Mouse (Mus musculus) central nervous system, embryonic 14 days (tissue): ENCODE measurements around the gene Tmem256. TPM values are rescaled to one million over a fixed set of nuclear protein-coding genes. Genes with fewer than 3 reads are reported as not detected.

ENCODE experiments used
- polyA plus RNA-seq: library from polyadenylated mRNA; depleted of rRNA; stranded (reverse); fragments of >200 nt; gene quantifications from 2 replicates; pipeline ENCODE4 v1.2.3, GENCODE M21; 2012; rRNA removed

Tmem256 gene
- 203 and 228 TPM in 2 replicates for polyA plus RNA-seq

DNA sequence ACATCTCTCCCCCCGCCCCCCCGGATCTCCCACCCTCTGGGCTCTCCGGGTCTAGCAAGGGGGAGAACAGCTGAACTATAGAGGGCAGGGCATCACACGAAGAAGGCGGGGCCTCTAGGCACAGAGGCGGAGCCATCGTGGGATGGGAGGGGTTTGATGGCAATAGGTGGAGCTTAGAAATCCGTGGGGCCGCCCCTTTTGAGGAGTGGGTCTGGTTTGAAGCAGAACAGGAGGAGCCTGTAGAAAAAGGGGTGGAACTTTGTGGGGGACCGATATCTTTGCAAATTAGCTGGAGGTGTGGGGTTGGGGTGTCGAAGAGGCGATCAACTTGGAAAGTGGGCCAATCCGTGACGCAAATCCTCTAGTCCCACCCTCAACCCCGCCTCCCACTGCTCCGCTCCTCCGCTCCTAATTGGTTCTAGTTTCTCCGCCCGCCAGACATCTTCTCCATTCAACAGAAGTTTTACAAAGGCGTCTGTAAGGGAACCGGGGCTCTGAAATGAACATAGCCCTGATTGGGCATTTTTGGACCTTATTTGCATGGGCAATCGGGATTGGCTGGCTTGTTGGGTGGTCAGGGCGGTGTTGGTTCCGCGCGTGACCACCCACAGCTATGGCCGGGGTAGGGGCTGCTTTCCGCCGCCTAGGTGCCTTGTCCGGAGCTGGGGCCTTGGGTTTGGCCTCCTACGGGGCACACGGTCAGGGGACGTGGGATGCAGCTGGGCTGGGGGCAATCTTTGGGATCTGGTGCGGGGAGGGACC, at the start of gene Tmem256:
TSS of gene Tmem256 (plus strand) at position 563 of the 762 bp plus-strand sequence.

DNA sequence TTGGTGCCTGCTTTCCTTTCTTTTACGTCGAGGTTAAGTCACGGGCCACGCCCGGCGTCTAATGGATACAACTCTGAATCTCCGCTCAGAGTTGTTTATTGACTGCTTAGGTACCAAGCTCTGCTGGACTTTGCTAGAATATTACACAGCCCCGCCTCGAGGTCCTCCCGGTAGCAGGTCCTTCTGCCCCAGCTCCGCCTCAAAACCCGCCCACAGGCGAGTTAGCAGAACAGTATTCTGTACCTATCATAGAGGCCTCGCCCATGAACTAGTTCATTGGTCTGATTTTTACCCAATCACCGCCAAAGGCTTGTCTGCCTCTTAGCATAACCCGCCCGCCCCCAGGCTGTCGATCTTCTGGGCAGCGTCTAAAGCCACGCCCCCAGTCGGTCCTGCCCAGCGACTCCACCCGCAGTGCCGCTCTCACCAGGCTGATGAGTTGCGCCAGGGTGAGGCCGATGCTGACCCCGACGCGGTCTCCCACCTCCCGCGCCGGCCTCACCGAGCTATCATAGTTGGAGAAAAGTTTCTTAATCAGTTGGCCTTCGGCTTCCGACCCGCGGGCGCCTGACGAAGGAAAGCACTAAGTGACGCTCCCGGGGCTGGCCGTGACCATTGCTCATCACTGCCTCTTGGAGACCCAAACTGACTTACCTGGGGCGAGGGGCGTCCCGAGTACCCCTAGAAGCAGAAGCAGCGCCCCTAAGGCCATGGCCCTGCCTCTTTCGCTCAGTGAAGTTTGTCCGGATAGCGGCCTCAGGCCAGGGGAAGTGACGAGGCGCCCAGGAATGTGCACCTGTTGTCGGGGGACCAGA, 42.9 kb upstream of the Tmem256 start, which contains the start of gene Chrnb1:
TSS of gene Chrnb1 (minus strand) at position 776 of the 815 bp plus-strand sequence.

DNA sequence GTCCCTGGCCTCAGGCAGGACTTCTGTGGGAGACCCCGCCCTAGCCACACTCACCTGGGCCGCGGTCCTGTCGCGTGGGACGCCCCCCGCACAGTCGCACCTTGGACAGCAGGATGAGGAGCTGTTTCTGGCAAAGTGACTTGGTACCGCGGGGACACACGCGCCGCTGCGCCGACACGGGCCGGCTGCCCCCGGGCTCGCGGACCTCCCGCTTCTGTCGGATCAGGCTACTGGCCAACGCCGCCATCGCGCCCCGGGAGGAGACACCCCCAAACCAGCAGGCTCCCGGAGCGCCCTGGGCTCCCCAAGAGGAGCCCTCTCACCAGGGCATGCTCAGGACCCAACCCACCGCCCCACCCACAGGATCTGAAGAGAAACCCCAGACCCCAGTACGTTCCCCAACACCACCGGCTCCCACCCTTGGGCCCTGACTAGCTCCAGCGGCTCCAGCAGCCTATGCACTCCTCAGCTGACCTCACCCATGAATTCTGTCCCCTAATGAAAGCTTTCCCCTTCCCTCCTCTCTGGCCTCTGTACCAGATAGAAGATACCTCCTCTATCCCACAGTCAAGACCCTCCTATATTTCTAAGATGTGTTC, 36.8 kb upstream of the Tmem256 start, which contains the start of gene Fgf11:
TSS of gene Fgf11 (minus strand) at position 479 of the 599 bp plus-strand sequence.

DNA sequence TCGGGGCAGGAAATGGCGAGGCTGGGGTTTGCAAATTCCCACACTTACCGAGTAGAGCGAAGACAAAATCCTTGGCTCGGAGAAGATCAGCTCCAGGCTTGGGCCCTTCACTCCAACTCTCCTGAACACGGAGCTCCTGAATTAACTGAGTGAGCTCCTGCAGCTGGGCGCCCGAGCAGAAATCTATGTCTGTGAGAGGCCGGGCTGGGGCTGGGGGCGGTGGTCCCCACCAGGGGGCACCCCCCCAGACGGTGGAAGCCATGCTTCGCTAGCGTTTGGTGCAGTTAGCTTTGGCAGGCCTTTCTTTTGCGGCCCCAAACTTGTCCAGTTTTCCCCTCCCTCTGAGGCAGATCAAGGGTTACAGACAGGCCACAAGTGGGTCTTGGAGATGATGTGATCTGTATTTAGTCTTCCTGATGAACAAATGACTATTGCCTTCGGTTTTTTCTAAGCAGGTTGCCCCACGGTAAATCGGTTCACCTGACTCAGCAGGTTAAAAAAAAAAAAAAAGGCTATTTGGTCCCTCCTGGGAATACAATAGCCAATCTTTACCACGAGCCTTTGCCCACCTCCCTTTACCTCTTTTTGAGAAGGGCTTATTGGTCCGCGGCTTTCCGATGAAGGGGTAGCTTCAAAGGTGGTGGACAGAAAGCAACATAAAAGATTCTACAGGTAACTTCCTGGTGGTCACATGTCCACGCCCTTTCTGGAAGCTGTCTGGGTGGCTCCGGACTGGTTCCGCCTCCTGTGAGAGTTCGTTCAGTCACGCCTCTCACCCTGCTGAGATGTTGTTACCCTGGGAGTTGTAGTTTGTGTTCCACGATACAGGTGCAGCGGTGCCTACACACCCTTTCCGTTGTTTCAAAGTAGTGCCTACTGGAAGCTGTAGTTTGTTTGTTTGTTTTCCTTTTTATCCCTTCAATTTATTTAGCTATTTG, 33.1 kb upstream of the Tmem256 start, which contains the start of gene Tmem102:
TSS of gene Tmem102 (minus strand) at position 653 of the 938 bp plus-strand sequence.

DNA sequence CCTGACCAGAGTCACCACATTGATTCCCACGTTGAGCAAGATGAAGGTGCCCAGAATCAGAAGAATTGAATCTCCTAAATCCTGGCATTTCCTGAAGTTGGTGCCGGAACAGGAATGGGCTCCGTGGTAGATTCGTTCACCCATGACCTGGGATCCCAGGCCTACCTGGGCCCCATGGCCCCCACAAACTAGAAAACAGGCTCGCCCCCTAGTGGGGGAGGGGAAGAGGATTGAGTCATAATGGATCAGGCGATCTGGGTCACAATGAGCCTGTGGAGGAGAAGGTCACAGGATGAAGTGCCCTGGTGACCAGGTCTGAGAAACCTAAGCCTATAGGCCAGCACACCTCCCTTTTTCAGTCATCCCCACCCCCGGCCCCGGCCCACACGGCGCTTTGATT, 23.2 kb upstream of the Tmem256 start, which contains the start of gene Gm39566:
TSS of gene Gm39566 (minus strand) at position 144 of the 400 bp plus-strand sequence.

DNA sequence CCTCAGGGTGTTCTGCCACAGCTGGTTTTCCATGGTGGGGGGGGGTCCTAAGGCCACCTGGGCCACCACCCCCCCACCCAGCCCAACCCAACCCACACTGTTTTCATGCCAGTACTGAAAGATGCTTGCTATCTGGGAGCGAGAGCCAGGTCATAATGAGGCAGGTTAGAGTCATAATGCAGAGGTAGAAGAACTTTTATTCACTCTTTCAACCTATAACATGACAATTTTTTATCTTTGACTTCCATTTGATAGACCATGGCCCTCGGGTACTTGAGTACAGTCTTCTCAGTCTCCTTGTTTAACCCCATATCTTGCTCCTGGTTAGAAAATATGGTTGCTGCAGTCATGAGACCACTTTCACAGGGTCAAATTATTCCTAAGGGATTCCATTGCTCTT, 19.9 kb upstream of the Tmem256 start, which contains the start of gene Spem2:
TSS of gene Spem2 (minus strand) at position 101 of the 400 bp plus-strand sequence.

DNA sequence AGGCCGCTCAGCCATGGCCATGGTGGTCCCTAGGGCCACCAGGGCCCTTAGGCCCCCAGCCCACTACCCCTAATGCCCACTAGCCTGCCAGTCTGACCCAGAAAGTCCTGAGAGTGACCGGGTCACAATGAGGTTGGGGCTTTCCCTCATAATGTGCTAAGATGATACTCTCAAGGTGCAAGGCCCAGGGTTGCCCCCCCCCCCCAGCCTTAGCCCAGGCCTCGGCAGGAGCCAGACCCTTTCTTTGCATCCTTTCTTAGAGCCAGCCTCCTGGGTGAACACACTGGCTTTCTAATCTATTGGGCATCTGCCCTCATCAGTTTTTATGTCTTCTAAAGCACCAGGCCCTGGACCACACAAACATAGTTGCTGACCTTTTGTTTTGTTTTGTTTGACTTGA, 16.2 kb upstream of the Tmem256 start, which contains the start of gene Spem1:
TSS of gene Spem1 (minus strand) at position 101 of the 400 bp plus-strand sequence.

DNA sequence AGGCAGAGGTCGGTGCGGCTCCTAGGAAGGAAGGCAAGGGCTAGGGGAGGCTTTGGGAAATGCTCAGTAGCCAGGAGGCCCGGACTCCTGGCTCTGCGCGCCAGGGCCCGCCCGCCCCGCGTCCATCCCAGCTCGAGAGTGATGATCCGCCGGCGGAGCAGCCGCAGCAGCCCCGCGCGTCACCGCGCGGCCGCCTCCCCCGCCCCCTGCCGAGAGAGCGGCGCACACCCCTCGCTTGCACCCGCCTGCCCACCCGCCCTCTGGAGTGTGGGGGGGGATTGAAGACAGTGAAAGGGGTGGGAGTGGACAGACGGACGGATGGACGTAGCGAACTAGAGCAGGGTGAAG, 736 bp upstream of the Tmem256 start, which contains the start of gene Nlgn2:
TSS of gene Nlgn2 (minus strand) at position 181 of the 348 bp plus-strand sequence.

DNA sequence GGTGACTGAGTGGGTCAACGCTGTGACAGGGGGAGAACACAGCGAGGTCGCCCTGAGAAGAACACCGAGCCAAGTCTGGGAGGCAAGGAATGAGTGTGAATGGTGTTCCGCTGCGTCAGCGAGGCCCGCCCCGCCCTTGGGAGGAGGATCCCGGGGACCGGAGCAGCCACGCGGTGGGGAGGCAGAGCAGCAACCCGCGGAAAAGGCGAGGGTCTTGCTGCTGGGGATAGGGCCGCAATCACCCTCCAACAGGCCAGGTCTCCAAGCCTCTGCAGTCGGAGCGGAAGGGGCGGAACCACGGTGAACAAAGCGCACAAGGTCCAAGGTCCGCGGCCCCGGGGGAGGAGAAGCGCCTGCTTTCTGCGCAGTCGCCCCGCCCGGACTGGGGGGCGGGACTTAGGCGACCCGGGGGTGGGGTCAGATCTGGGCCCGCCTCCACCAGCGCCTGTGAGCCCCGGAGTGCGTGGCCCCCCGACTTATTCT, 7.9 kb downstream of the Tmem256 start, which contains the start of gene Plscr3:
TSS of gene Plscr3 (plus strand) at position 179 of the 483 bp plus-strand sequence.

DNA sequence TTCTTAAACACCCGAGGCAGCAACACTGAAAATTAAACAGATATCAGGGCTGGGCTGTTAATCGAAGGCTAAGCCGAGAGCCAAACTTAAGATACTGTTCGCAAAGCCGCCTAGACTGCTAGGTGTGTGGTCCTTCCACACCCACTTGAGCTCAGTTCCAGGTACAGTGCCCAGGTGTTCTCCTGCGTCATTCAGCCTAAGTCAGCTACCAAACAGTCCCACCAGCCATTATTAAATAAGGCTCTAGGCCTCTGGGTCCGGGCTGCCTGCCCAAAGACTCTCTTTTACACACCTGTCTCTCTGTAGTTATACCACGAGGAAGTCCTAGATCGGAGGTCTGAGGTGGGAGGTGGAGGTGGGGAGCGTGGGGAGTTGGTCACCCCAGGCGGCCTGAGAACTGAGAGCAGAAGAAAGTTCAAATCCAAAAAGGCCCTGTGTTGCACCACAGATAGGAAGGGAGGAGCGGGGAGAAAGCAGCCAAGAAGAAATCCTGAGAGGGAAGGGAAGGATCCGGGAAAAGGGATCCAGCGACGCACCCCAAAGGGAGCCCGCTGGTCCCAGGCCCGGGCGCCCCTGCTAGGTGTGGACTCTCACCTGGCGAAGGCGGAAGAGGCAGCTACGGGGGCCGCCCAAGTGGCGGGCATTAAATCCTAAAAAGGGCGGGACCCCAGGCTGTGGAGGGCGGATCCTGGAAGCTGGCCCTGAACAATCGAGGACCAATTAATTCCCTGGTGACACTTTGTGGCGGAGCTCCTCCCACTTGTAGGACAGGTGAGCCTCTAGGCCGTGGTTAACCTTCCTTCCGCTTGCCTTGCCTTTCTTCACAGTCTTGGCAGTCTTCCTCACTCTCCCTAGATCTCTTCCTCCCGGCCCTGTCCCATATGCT, 20.0 kb downstream of the Tmem256 start, which contains the start of gene Tnk1:
TSS of gene Tnk1 (minus strand) at position 618 of the 886 bp plus-strand sequence.

DNA sequence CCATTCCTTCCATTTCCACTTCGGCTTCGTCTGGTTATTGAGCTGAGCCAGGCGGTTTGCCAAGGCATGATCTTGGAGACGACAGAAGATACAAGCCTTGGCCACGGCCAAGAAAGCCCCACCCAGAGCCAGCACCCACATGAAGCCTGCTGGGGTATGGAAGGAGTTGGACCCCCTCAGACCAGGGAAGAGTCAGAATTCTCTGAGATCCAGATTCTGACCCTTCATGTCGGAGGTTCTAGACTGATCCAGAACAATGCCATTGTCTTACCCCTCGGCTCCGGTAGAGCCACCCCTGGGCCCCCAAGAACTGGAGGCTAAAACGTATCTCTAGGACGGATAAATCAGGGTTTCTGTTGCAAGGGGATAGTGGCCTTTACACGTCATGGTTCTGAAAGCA, 39.6 kb downstream of the Tmem256 start, which contains the start of gene Tmem95:
TSS of gene Tmem95 (minus strand) at position 141 of the 400 bp plus-strand sequence.

DNA sequence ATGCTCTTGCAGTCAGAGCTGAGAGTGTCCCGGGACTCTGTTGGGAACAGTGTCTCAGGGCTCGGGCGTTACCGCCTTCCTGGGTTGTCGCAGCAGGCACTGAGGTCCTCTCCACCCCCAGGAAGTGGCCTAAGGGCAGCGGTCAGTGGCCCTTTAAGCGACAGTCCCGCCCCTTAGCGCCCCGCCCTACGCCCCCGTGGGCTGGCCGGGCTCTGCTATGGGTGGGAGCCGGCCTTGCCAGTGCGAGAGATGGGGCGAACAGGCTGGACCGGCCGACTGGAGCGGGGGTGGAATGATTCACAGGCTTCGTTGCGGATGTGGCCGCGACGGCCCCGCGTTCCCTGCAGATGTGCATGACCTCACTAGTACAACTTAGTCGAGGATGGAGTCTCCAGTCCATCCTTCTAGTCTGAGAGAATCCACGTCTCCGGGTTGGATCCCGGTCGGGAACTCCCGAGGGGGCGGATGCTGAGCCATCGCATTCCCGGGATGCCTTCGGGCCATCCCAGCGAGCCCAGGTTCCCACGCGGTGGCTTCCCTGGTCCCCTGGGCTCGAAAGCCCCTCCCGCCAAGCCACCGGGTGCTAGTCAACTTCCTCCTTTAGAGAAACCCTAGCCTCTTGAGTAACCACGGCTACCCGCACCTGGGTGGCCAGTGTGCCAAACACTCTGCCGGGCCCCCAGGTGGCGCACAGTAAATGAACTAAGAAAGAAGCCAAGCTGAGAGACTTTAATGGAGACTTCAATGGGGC, 42.7 kb downstream of the Tmem256 start, which contains the start of gene Kctd11:
TSS of gene Kctd11 (minus strand) at position 554 of the 751 bp plus-strand sequence.

Other genes with a start within 250 kb of the Tmem256 start
- gene Atp1b2, start 232.6 kb upstream of the Tmem256 start, polyA plus RNA-seq = 47.1 and 54.8 TPM in 2 replicates
- not detected in 2 replicates for gene Shbg, start 220.6 kb upstream of the Tmem256 start, polyA plus RNA-seq
- 18.7 and 19.4 TPM in 2 replicates for gene Sat2, start 216.5 kb upstream of the Tmem256 start, polyA plus RNA-seq
- 144 and 164 TPM in 2 replicates for gene Fxr2, start 205.5 kb upstream of the Tmem256 start, polyA plus RNA-seq
- gene Sox15, start 183.2 kb upstream of the Tmem256 start, polyA plus RNA-seq = 0.12 and 0.38 TPM in 2 replicates
- gene Mpdu1, start 175.9 kb upstream of the Tmem256 start, polyA plus RNA-seq = 132 and 137 TPM in 2 replicates
- gene Cd68, start 172.4 kb upstream of the Tmem256 start, polyA plus RNA-seq = 9.8 and 10.6 TPM in 2 replicates
- gene Eif4a1, start 166.1 kb upstream of the Tmem256 start, polyA plus RNA-seq = 922 and 1,086 TPM in 2 replicates
- 152 and 154 TPM in 2 replicates for gene Senp3, start 156.4 kb upstream of the Tmem256 start, polyA plus RNA-seq
- gene Tnfsf13, start 152.7 kb upstream of the Tmem256 start, polyA plus RNA-seq = 0.74 and 1.5 TPM in 2 replicates
- gene Tnfsf12, start 142.7 kb upstream of the Tmem256 start, polyA plus RNA-seq = 4.1 and 8.2 TPM in 2 replicates
- 1.3 and 2.6 TPM in 2 replicates for gene Tnfsfm13, start 142.4 kb upstream of the Tmem256 start, polyA plus RNA-seq
- 59.4 and 63.8 TPM in 2 replicates for gene Polr2a, start 79.9 kb upstream of the Tmem256 start, polyA plus RNA-seq
- gene Slc35g3, start 76.5 kb upstream of the Tmem256 start, polyA plus RNA-seq = 0.84 and 1.1 TPM in 2 replicates
- gene Zbtb4, start 72.6 kb upstream of the Tmem256 start, polyA plus RNA-seq = 9.7 and 10.8 TPM in 2 replicates
- gene Chrnb1, start 42.6 kb upstream of the Tmem256 start, polyA plus RNA-seq = 2.9 and 12.3 TPM in 2 replicates
- 20.0 and 20.9 TPM in 2 replicates for gene Fgf11, start 36.7 kb upstream of the Tmem256 start, polyA plus RNA-seq
- gene Tmem102, start 32.9 kb upstream of the Tmem256 start, polyA plus RNA-seq = 0.17 and 0.46 TPM in 2 replicates
- not detected in 2 replicates for gene Gm39566, start 23.2 kb upstream of the Tmem256 start, polyA plus RNA-seq
- gene Spem2, start 20.0 kb upstream of the Tmem256 start, polyA plus RNA-seq = not detected in 2 replicates
- gene Spem1, start 16.3 kb upstream of the Tmem256 start, polyA plus RNA-seq = 1.5 and 2.1 TPM in 2 replicates
- 125 and 136 TPM in 2 replicates for gene Nlgn2, start 730 bp upstream of the Tmem256 start, polyA plus RNA-seq
- 98.8 and 111 TPM in 2 replicates for gene Plscr3, start 7.9 kb downstream of the Tmem256 start, polyA plus RNA-seq
- gene Tnk1, start 20.2 kb downstream of the Tmem256 start, polyA plus RNA-seq = 0.05 and 0.81 TPM in 2 replicates
- not detected in 2 replicates for gene Tmem95, start 39.5 kb downstream of the Tmem256 start, polyA plus RNA-seq
- gene Kctd11, start 42.9 kb downstream of the Tmem256 start, polyA plus RNA-seq = 1.7 and 2.3 TPM in 2 replicates
- 0.90 and 1.4 TPM in 2 replicates for gene Acap1, start 57.0 kb downstream of the Tmem256 start, polyA plus RNA-seq
- gene 2810408A11Rik, start 62.5 kb downstream of the Tmem256 start, polyA plus RNA-seq = 11.9 and 13.9 TPM in 2 replicates
- 113 and 134 TPM in 2 replicates for gene Neurl4, start 62.6 kb downstream of the Tmem256 start, polyA plus RNA-seq
- 100 and 101 TPM in 2 replicates for gene Gps2, start 75.4 kb downstream of the Tmem256 start, polyA plus RNA-seq
- 830 and 831 TPM in 2 replicates for gene Eif5a, start 83.4 kb downstream of the Tmem256 start, polyA plus RNA-seq
- 43.9 and 49.9 TPM in 2 replicates for gene Ybx2, start 97.3 kb downstream of the Tmem256 start, polyA plus RNA-seq
- gene Slc2a4, start 109.7 kb downstream of the Tmem256 start, polyA plus RNA-seq = 9.7 and 10.0 TPM in 2 replicates
- gene Cldn7, start 126.3 kb downstream of the Tmem256 start, polyA plus RNA-seq = 0.27 and 3.1 TPM in 2 replicates
- gene Ctdnep1, start 142.6 kb downstream of the Tmem256 start, polyA plus RNA-seq = 101 and 111 TPM in 2 replicates
- 127 and 144 TPM in 2 replicates for gene Elp5, start 144.0 kb downstream of the Tmem256 start, polyA plus RNA-seq
- gene Gabarap, start 152.6 kb downstream of the Tmem256 start, polyA plus RNA-seq = 521 and 610 TPM in 2 replicates
- gene Phf23, start 157.3 kb downstream of the Tmem256 start, polyA plus RNA-seq = 60.2 and 65.1 TPM in 2 replicates
- gene Dvl2, start 162.1 kb downstream of the Tmem256 start, polyA plus RNA-seq = 42.8 and 47.8 TPM in 2 replicates
- 45.6 and 50.3 TPM in 2 replicates for gene Acadvl, start 176.9 kb downstream of the Tmem256 start, polyA plus RNA-seq
- gene Dlg4, start 178.4 kb downstream of the Tmem256 start, polyA plus RNA-seq = 202 and 211 TPM in 2 replicates
- gene Asgr1, start 215.6 kb downstream of the Tmem256 start, polyA plus RNA-seq = 2.0 and 2.2 TPM in 2 replicates